Mouse (Mus musculus) cerebellum, adult 2 months (tissue): ENCODE measurements around the gene Zfp689.
"Not testable (repeated sequence)": the region's sequence is repeated elsewhere in the genome, so short reads cannot be mapped to it uniquely, and the experiment has no call there.

ENCODE experiments used
- CTCF ChIP-seq: fragments of 200-500 bp; IDR thresholded peaks from 2 replicates; pipeline ENCODE4 v1.5.1; 2011; ENCODE audit warnings: low read depth, mild to moderate bottlenecking, control low read depth, low read length, moderate library complexity, borderline replicate concordance; ENCODE audit not compliant: insufficient read depth
- POLR2A ChIP-seq: fragments of 200-500 bp; IDR thresholded peaks from 2 replicates; pipeline ENCODE4 v1.6.1; 2011; ENCODE audit warnings: low read length, control low read depth, borderline replicate concordance; ENCODE audit not compliant: insufficient read depth

- TF ChIP-seq POLR2A, CTCF: not testable (repeated sequence)
Observed at GRCm38 (mm10) chr7:127465670-127466069, 16.7 kb upstream of the Zfp689 start.
